Mouse (Mus musculus) left cerebral cortex, postnatal 4 days (tissue): ENCODE results near the gene Olfr1408. TPM values are rescaled to one million over a fixed set of nuclear protein-coding genes. Genes with fewer than 3 reads are reported as not detected.

ENCODE experiments used
- DNase-seq: peaks from one replicate; pipeline ENCODE4 v3.0.0-alpha.2; 2022
- intact Hi-C: fragments of 180-260 bp; cut with DNase I; formaldehyde crosslinking; loops from one replicate; pipeline ENCODE4 v1.15.1; 2025
- total RNA-seq, 2 experiments: library from RNA; stranded (reverse); gene quantifications; 2 replicates each; pipeline ENCODE4 v1.2.3; 2021

Olfr1408 gene
- not detected for total RNA-seq

DNA sequence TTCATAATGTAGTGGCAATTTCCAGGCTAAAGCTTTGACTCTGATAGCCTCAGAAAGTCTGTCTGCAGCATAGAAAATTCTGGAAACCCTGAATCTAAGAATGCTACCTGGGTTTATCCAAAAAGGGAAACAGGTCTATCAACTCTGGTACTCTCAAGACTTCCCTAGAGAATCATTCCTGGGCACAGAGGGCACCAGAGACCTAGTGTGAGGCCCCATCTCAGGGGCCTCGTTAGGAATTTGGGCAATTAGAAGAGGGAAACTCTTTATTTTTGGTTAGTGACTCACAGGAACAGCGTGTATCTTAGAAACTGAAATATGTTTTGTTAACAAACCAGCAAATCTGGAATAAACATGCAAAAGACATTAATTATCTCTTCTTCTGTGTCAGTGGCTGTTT, at the start of gene Olfr1408:
Gene Olfr1408 (minus strand): TSS at position 101 of the 400 bp plus-strand sequence.
- intact Hi-C loops, result no loop called here
- no peak for DNase-seq

DNA sequence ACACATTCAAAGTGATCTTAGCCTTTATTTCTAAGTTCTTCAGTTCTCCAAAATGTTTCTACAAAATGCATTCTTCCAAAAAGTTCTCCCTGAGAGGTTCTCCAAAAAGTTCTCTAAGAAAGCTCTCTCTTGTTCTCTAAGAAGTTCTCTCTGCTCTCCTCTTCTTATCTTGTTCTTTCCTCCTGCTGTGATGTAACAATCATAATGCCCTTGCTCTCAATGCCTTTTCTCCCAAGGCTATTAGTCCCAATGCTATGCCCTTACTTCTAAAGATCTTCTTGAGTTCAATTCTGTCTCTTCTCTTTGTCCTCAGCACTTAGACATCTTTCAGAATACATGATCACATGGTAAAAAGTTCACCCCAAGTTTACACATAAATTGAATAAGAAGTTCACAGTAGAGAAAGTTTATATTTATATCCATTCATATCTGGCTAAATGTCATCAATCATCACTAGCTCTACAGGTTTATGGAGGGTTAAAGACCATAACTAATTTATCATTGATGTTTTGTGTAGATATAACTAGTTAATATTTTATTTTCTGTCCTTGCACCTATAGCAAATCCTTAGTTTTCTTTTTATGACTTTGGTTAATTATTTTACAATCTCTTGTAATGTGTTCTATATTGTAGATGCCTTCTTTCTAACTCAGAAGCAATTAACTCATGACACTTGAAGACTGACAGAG, 37.1 kb upstream of the Olfr1408 start:
- no peak for DNase-seq
- intact Hi-C loops, result no loop called here

Other genes starting within 250 kb of the Olfr1408 start
- not detected for gene Apcs, start 242.3 kb downstream of the Olfr1408 start, total RNA-seq
- not detected for gene Olfr16, start 187.0 kb downstream of the Olfr1408 start, total RNA-seq
- gene Olfr1406, start 53.3 kb upstream of the Olfr1408 start, total RNA-seq, result not detected
- gene Olfr218, start 60.4 kb upstream of the Olfr1408 start, total RNA-seq, result not detected
- gene Olfr1404, start 75.0 kb upstream of the Olfr1408 start, total RNA-seq, result not detected
- gene Fcer1a, start 89.8 kb upstream of the Olfr1408 start, total RNA-seq, result not detected
- gene Olfr418, start 128.6 kb upstream of the Olfr1408 start, total RNA-seq, result not detected
- not detected for gene Mptx2, start 140.4 kb upstream of the Olfr1408 start, total RNA-seq
- gene Ackr1, start 196.4 kb upstream of the Olfr1408 start, total RNA-seq, result 100 to 1,000 TPM; 134 to 136 TPM
- gene Aim2, start 213.5 kb upstream of the Olfr1408 start, total RNA-seq, result 10 to 100 TPM in 1 of 2 experiments, 1 to 10 TPM in 1; 8.3 to 11.1 TPM
- 100 to 1,000 TPM; 502 to 546 TPM for gene Cadm3, start 230.3 kb upstream of the Olfr1408 start, total RNA-seq